Mouse (Mus musculus): ENCODE data around the gene Adm2. TPM values are rescaled to one million over a fixed set of nuclear protein-coding genes. Genes with fewer than 3 reads are reported as not detected.

The Adm2 gene
- total RNA-seq (2014; rRNA removed) = not detected in 2 replicates
- polyA plus RNA-seq (2015; fragmentation: Nextera tagmentation; extraction: Ambion mirVana) = not detected in 2 replicates

GRCm38 (mm10) chr15:89322670-89323522 lies at the start of gene Adm2:
Adm2 (plus strand) TSS chr15:89322720.
- no peaks in the 10 kb centered on the region for H3K9me3 ChIP-seq (ENCODE audit: low read length)
- no peak for DNase-seq (ENCODE audit: low spot score)
- H3K27ac ChIP-seq (ENCODE audit: low read depth, low read length) = no peak within 1 kb of the TSS
- no peak within 1 kb of the TSS for H3K4me2 ChIP-seq (ENCODE audit: low read depth, low read length, poor library complexity, severe bottlenecking)
- no peaks in the 10 kb centered on the region for H3K4me1 ChIP-seq (ENCODE audit: insufficient read depth, low read length)
- no peak within 1 kb of the TSS for H3K9ac ChIP-seq (replicated peaks; ENCODE audit: low read length, poor library complexity, severe bottlenecking)
- TF ChIP-seq CTCF (IDR thresholded peaks at IDR 0.05) = no peak
- no peak within 1 kb of the TSS for H3K4me3 ChIP-seq (ENCODE audit: low read depth, low read length)
- WGBS = 9% methylated on average over 26 of the region's 26 CpGs
- peaks cover 11% of the 10 kb centered on the region; the same call in 1 of the 2 replicates for H3K27me3 ChIP-seq (ENCODE audit: insufficient read depth, low read length)
- ATAC-seq (ENCODE audit: low FRiP score) = no peak
- H3K36me3 ChIP-seq (ENCODE audit: insufficient read depth, low read length) = no peaks in the 10 kb centered on the region

- Histone ChIP-seq H3K4me1 (ENCODE audit: insufficient read depth, low read length) (no peaks in the 10 kb centered on the region), H3K27ac (ENCODE audit: low read depth, low read length) (no peak overlapping the region), H3K27me3 (ENCODE audit: insufficient read depth, low read length) (no peaks in the 10 kb centered on the region), H3K4me2 (ENCODE audit: low read depth, low read length, poor library complexity, severe bottlenecking) (no peak overlapping the region), H3K4me3 (ENCODE audit: low read depth, low read length) (no peak overlapping the region), H3K9ac (replicated peaks; ENCODE audit: low read length, poor library complexity, severe bottlenecking) (no peak overlapping the region), H3K36me3 (ENCODE audit: insufficient read depth, low read length) (peaks cover 73% of the 10 kb centered on the region), H3K9me3 (ENCODE audit: low read length) (no peaks in the 10 kb centered on the region)
- WGBS = 74% methylated on average over 3 of the region's 3 CpGs
- no peak for TF ChIP-seq CTCF (IDR thresholded peaks at IDR 0.05)
- ATAC-seq (ENCODE audit: low FRiP score) = no peak
- DNase-seq (ENCODE audit: low spot score) = no peak
Observed at GRCm38 (mm10) chr15:89275497-89275896, 47.0 kb upstream of the Adm2 start.

GRCm38 (mm10) chr15:89277366-89277765 lies 45.2 kb upstream of the Adm2 start:
- Histone ChIP-seq H3K27ac (ENCODE audit: low read depth, low read length) (no peak overlapping the region), H3K4me3 (ENCODE audit: low read depth, low read length) (no peak overlapping the region), H3K9ac (replicated peaks; ENCODE audit: low read length, poor library complexity, severe bottlenecking) (no peak overlapping the region), H3K4me2 (ENCODE audit: low read depth, low read length, poor library complexity, severe bottlenecking) (no peak overlapping the region), H3K36me3 (ENCODE audit: insufficient read depth, low read length) (peaks cover 82% of the 10 kb centered on the region), H3K27me3 (ENCODE audit: insufficient read depth, low read length) (no peaks in the 10 kb centered on the region), H3K9me3 (ENCODE audit: low read length) (no peaks in the 10 kb centered on the region), H3K4me1 (ENCODE audit: insufficient read depth, low read length) (no peaks in the 10 kb centered on the region)
- DNase-seq (ENCODE audit: low spot score) = no peak
- TF ChIP-seq CTCF (IDR thresholded peaks at IDR 0.05) = no peak
- WGBS = 95% methylated on average over 4 of the region's 4 CpGs
- no peak for ATAC-seq (ENCODE audit: low FRiP score)

GRCm38 (mm10) chr15:89282546-89282945 lies 40.0 kb upstream of the Adm2 start:
- Histone ChIP-seq H3K27me3 (ENCODE audit: insufficient read depth, low read length) (no peaks in the 10 kb centered on the region), H3K4me2 (ENCODE audit: low read depth, low read length, poor library complexity, severe bottlenecking) (no peak overlapping the region), H3K4me3 (ENCODE audit: low read depth, low read length) (no peak overlapping the region), H3K9ac (replicated peaks; ENCODE audit: low read length, poor library complexity, severe bottlenecking) (no peak overlapping the region), H3K27ac (ENCODE audit: low read depth, low read length) (no peak overlapping the region), H3K36me3 (ENCODE audit: insufficient read depth, low read length) (peaks cover 81% of the 10 kb centered on the region), H3K4me1 (ENCODE audit: insufficient read depth, low read length) (no peaks in the 10 kb centered on the region), H3K9me3 (ENCODE audit: low read length) (no peaks in the 10 kb centered on the region)
- TF ChIP-seq CTCF (IDR thresholded peaks at IDR 0.05) = no peak
- DNase-seq (ENCODE audit: low spot score) (no peak), ATAC-seq (ENCODE audit: low FRiP score) (no peak)
- WGBS = 70% methylated on average over 6 of the region's 6 CpGs

- Histone ChIP-seq H3K27me3 (ENCODE audit: insufficient read depth, low read length) (no peaks in the 10 kb centered on the region), H3K9ac (replicated peaks; ENCODE audit: low read length, poor library complexity, severe bottlenecking) (no peak overlapping the region), H3K4me1 (ENCODE audit: insufficient read depth, low read length) (no peaks in the 10 kb centered on the region), H3K36me3 (ENCODE audit: insufficient read depth, low read length) (peaks cover 82% of the 10 kb centered on the region), H3K27ac (ENCODE audit: low read depth, low read length) (no peak overlapping the region), H3K4me3 (ENCODE audit: low read depth, low read length) (no peak overlapping the region), H3K4me2 (ENCODE audit: low read depth, low read length, poor library complexity, severe bottlenecking) (no peak overlapping the region), H3K9me3 (ENCODE audit: low read length) (no peaks in the 10 kb centered on the region)
- DNase-seq (ENCODE audit: low spot score) (no peak), ATAC-seq (ENCODE audit: low FRiP score) (no peak)
- 78% methylated on average over 2 of the region's 2 CpGs for WGBS
- TF ChIP-seq CTCF (IDR thresholded peaks at IDR 0.05) = no peak
Observed at GRCm38 (mm10) chr15:89284094-89284493, 38.4 kb upstream of the Adm2 start.

- Histone ChIP-seq H3K9me3 (ENCODE audit: low read length) (no peaks in the 10 kb centered on the region), H3K36me3 (ENCODE audit: insufficient read depth, low read length) (peaks cover 82% of the 10 kb centered on the region), H3K4me3 (ENCODE audit: low read depth, low read length) (no peak overlapping the region), H3K9ac (replicated peaks; ENCODE audit: low read length, poor library complexity, severe bottlenecking) (no peak overlapping the region), H3K4me1 (ENCODE audit: insufficient read depth, low read length) (no peaks in the 10 kb centered on the region), H3K4me2 (ENCODE audit: low read depth, low read length, poor library complexity, severe bottlenecking) (no peak overlapping the region), H3K27me3 (ENCODE audit: insufficient read depth, low read length) (no peaks in the 10 kb centered on the region), H3K27ac (ENCODE audit: low read depth, low read length) (no peak overlapping the region)
- TF ChIP-seq CTCF (IDR thresholded peaks at IDR 0.05) = no peak
- ATAC-seq (ENCODE audit: low FRiP score) (no peak), DNase-seq (ENCODE audit: low spot score) (no peak)
Observed at GRCm38 (mm10) chr15:89285004-89285403, 37.5 kb upstream of the Adm2 start.

All from midbrain, postnatal 0 days (tissue).